Mouse (Mus musculus): ENCODE results near the gene Tmem216. TPM values are rescaled to one million over a fixed set of nuclear protein-coding genes. Genes with fewer than 3 reads are reported as not detected.
"Not testable (repeated sequence)": the region's sequence is repeated elsewhere in the genome, so short reads cannot be mapped to it uniquely, and the experiment has no call there.

The Tmem216 gene
- polyA plus RNA-seq, 1 experiment from 2014 or later, result 39.8 TPM

GRCm38 (mm10) chr19:10576690-10577561 lies 20.9 kb upstream of the Tmem216 start, which contains the start of the genes Cyb561a3 and Tmem138:
Gene Cyb561a3 (plus strand): TSS chr19:10577172.
Gene Tmem138 (minus strand): TSS chr19:10577362.
- no peaks in the 10 kb centered on the region for H3K27me3 ChIP-seq (ENCODE audit: control insufficient read depth, insufficient read depth, low read depth, low read length)
- peak; percentile 97 for ATAC-seq (ENCODE audit: low read depth)
- WGBS, result under 1% methylated on average over 44 of the region's 44 CpGs
- H3K36me3 ChIP-seq (ENCODE audit: control insufficient read depth, insufficient read depth, low read length), result peaks cover 20% of the 10 kb centered on the region
- H3K4me2 ChIP-seq (ENCODE audit: low read depth, low read length), result peak within 1 kb of the TSS; percentile 76
- H3K9me3 ChIP-seq (ENCODE audit: control insufficient read depth, low read length), result no peaks in the 10 kb centered on the region
- H3K27ac ChIP-seq (ENCODE audit: low read length), result peak within 1 kb of the TSS; percentile 91
- H3K9ac ChIP-seq (ENCODE audit: low read length), result peak within 1 kb of the TSS; percentile 74
- peaks cover 14% of the 10 kb centered on the region for H3K4me1 ChIP-seq (replicated peaks; ENCODE audit: control insufficient read depth, insufficient read depth, low read length)
- peak within 1 kb of the TSS; percentile 60 for H3K4me3 ChIP-seq (ENCODE audit: low read length)

GRCm38 (mm10) chr19:10569627-10570026 lies 13.6 kb upstream of the Tmem216 start:
- WGBS, result 93% methylated on average over 6 of the region's 6 CpGs
- ATAC-seq (ENCODE audit: low read depth), result no peak
- H3K4me3 ChIP-seq (ENCODE audit: low read length), result no peak overlapping the region
- H3K27ac ChIP-seq (ENCODE audit: low read length), result no peak overlapping the region
- H3K36me3 ChIP-seq (ENCODE audit: control insufficient read depth, insufficient read depth, low read length), result peaks cover 20% of the 10 kb centered on the region
- H3K4me1 ChIP-seq (replicated peaks; ENCODE audit: control insufficient read depth, insufficient read depth, low read length), result no peaks in the 10 kb centered on the region
- no peak overlapping the region for H3K9ac ChIP-seq (ENCODE audit: low read length)
- H3K27me3 ChIP-seq (ENCODE audit: control insufficient read depth, insufficient read depth, low read depth, low read length), result no peaks in the 10 kb centered on the region
- no peaks in the 10 kb centered on the region for H3K9me3 ChIP-seq (ENCODE audit: control insufficient read depth, low read length)
- H3K4me2 ChIP-seq (ENCODE audit: low read depth, low read length), result no peak overlapping the region

GRCm38 (mm10) chr19:10565217-10565616 lies 9.2 kb upstream of the Tmem216 start:
- H3K4me1 ChIP-seq (replicated peaks; ENCODE audit: control insufficient read depth, insufficient read depth, low read length), result no peaks in the 10 kb centered on the region; the same call in 1 of the 2 replicates
- no peak for ATAC-seq (ENCODE audit: low read depth)
- no peak overlapping the region for H3K27ac ChIP-seq (ENCODE audit: low read length)
- no peak overlapping the region for H3K4me3 ChIP-seq (ENCODE audit: low read length)
- no peak overlapping the region for H3K9ac ChIP-seq (ENCODE audit: low read length)
- 50% methylated on average over 4 of the region's 4 CpGs for whole genome bisulfite sequencing
- no peaks in the 10 kb centered on the region for H3K36me3 ChIP-seq (ENCODE audit: control insufficient read depth, insufficient read depth, low read length)
- H3K9me3 ChIP-seq (ENCODE audit: control insufficient read depth, low read length), result no peaks in the 10 kb centered on the region
- H3K4me2 ChIP-seq (ENCODE audit: low read depth, low read length), result no peak overlapping the region
- H3K27me3 ChIP-seq (ENCODE audit: control insufficient read depth, insufficient read depth, low read depth, low read length), result no peaks in the 10 kb centered on the region

GRCm38 (mm10) chr19:10564278-10564677 lies 8.2 kb upstream of the Tmem216 start:
- 75% methylated on average over 6 of the region's 6 CpGs for WGBS
- no peak for ATAC-seq (ENCODE audit: low read depth)
- no peaks in the 10 kb centered on the region for H3K36me3 ChIP-seq (ENCODE audit: control insufficient read depth, insufficient read depth, low read length)
- no peaks in the 10 kb centered on the region for H3K27me3 ChIP-seq (ENCODE audit: control insufficient read depth, insufficient read depth, low read depth, low read length)
- no peak overlapping the region for H3K4me3 ChIP-seq (ENCODE audit: low read length)
- H3K9me3 ChIP-seq (ENCODE audit: control insufficient read depth, low read length), result no peaks in the 10 kb centered on the region
- no peaks in the 10 kb centered on the region; the same call in 1 of the 2 replicates for H3K4me1 ChIP-seq (replicated peaks; ENCODE audit: control insufficient read depth, insufficient read depth, low read length)
- no peak overlapping the region for H3K4me2 ChIP-seq (ENCODE audit: low read depth, low read length)
- H3K9ac ChIP-seq (ENCODE audit: low read length), result no peak overlapping the region
- H3K27ac ChIP-seq (ENCODE audit: low read length), result no peak overlapping the region

GRCm38 (mm10) chr19:10562351-10562750 lies 6.3 kb upstream of the Tmem216 start:
- Histone ChIP-seq H3K9me3 (ENCODE audit: control insufficient read depth, low read length) (no peaks in the 10 kb centered on the region), H3K27me3 (ENCODE audit: control insufficient read depth, insufficient read depth, low read depth, low read length) (no peaks in the 10 kb centered on the region), H3K4me1 (replicated peaks; ENCODE audit: control insufficient read depth, insufficient read depth, low read length) (no peaks in the 10 kb centered on the region; the same call in 1 of the 2 replicates), H3K36me3 (ENCODE audit: control insufficient read depth, insufficient read depth, low read length) (no peaks in the 10 kb centered on the region), H3K4me3 (ENCODE audit: low read length) (no peak overlapping the region), H3K4me2 (ENCODE audit: low read depth, low read length) (no peak overlapping the region), H3K27ac (ENCODE audit: low read length) (peak overlapping the region; percentile 78), H3K9ac (ENCODE audit: low read length) (no peak overlapping the region)
- WGBS, result 63% methylated on average over 5 of the region's 5 CpGs
- ATAC-seq (ENCODE audit: low read depth), result no peak

GRCm38 (mm10) chr19:10561558-10562314 lies 5.7 kb upstream of the Tmem216 start:
- ATAC-seq (ENCODE audit: low read depth), result peak; percentile 86
- 45% methylated on average over 6 of the region's 6 CpGs for whole genome bisulfite sequencing
- Histone ChIP-seq H3K36me3 (ENCODE audit: control insufficient read depth, insufficient read depth, low read length) (no peaks in the 10 kb centered on the region), H3K9me3 (ENCODE audit: control insufficient read depth, low read length) (no peaks in the 10 kb centered on the region), H3K27me3 (ENCODE audit: control insufficient read depth, insufficient read depth, low read depth, low read length) (no peaks in the 10 kb centered on the region), H3K4me3 (ENCODE audit: low read length) (no peak overlapping the region), H3K9ac (ENCODE audit: low read length) (0 out of 2 replicates have a peak overlapping the region, but pooled peaks have one; percentile 44), H3K4me2 (ENCODE audit: low read depth, low read length) (no peak overlapping the region), H3K27ac (ENCODE audit: low read length) (peak overlapping the region; percentile 78), H3K4me1 (replicated peaks; ENCODE audit: control insufficient read depth, insufficient read depth, low read length) (no peaks in the 10 kb centered on the region; the same call in 1 of the 2 replicates)

- Histone ChIP-seq H3K27ac (ENCODE audit: low read length) (no peak overlapping the region), H3K4me2 (ENCODE audit: low read depth, low read length) (no peak overlapping the region), H3K9ac (ENCODE audit: low read length) (no peak overlapping the region), H3K27me3 (ENCODE audit: control insufficient read depth, insufficient read depth, low read depth, low read length) (no peaks in the 10 kb centered on the region), H3K4me3 (ENCODE audit: low read length) (no peak overlapping the region), H3K9me3 (ENCODE audit: control insufficient read depth, low read length) (no peaks in the 10 kb centered on the region), H3K4me1 (replicated peaks; ENCODE audit: control insufficient read depth, insufficient read depth, low read length) (peaks cover 1% of the 10 kb centered on the region), H3K36me3 (ENCODE audit: control insufficient read depth, insufficient read depth, low read length) (no peaks in the 10 kb centered on the region)
- 36% methylated on average over 5 of the region's 5 CpGs for WGBS
- no peak for ATAC-seq (ENCODE audit: low read depth)
Measured at GRCm38 (mm10) chr19:10560108-10560507, 4.1 kb upstream of the Tmem216 start.

- H3K27me3 ChIP-seq (ENCODE audit: control insufficient read depth, insufficient read depth, low read depth, low read length); H3K9ac ChIP-seq (ENCODE audit: low read length); H3K36me3 ChIP-seq (ENCODE audit: control insufficient read depth, insufficient read depth, low read length); H3K4me3 ChIP-seq (ENCODE audit: low read length); H3K4me2 ChIP-seq (ENCODE audit: low read depth, low read length); H3K9me3 ChIP-seq (ENCODE audit: control insufficient read depth, low read length); H3K27ac ChIP-seq (ENCODE audit: low read length); ATAC-seq (ENCODE audit: low read depth); H3K4me1 ChIP-seq (replicated peaks; ENCODE audit: control insufficient read depth, insufficient read depth, low read length): not testable (repeated sequence)
- 70% methylated on average over 4 of the region's 4 CpGs for WGBS
Measured at GRCm38 (mm10) chr19:10557837-10558375, 1.9 kb upstream of the Tmem216 start.

- WGBS, result 73% methylated on average over 2 of the region's 2 CpGs
- Histone ChIP-seq H3K9me3 (ENCODE audit: control insufficient read depth, low read length) (no peaks in the 10 kb centered on the region), H3K4me3 (ENCODE audit: low read length) (no peak overlapping the region), H3K36me3 (ENCODE audit: control insufficient read depth, insufficient read depth, low read length) (no peaks in the 10 kb centered on the region), H3K4me1 (replicated peaks; ENCODE audit: control insufficient read depth, insufficient read depth, low read length) (peaks cover 6% of the 10 kb centered on the region), H3K27me3 (ENCODE audit: control insufficient read depth, insufficient read depth, low read depth, low read length) (no peaks in the 10 kb centered on the region), H3K27ac (ENCODE audit: low read length) (no peak overlapping the region), H3K4me2 (ENCODE audit: low read depth, low read length) (no peak overlapping the region), H3K9ac (ENCODE audit: low read length) (no peak overlapping the region)
- no peak for ATAC-seq (ENCODE audit: low read depth)
Measured at GRCm38 (mm10) chr19:10557430-10557829, 1.4 kb upstream of the Tmem216 start.
